Mouse (Mus musculus) olfactory bulb, adult 2 months (tissue): ENCODE results near the gene Fryl. TPM values are rescaled to one million over a fixed set of nuclear protein-coding genes. Genes with fewer than 3 reads are reported as not detected.
"Not testable (repeated sequence)": the region's sequence is repeated elsewhere in the genome, so short reads cannot be mapped to it uniquely, and the experiment has no call there.

Experiments used
- H3K27ac ChIP-seq: fragments of 200-500 bp; 2 replicates; pipeline ENCODE4 v1.5.1; 2012; ENCODE audit warnings: low read depth, low read length; ENCODE audit not compliant: insufficient read depth
- H3K4me1 ChIP-seq: fragments of 200-500 bp; 2 replicates; pipeline ENCODE4 v1.6.1; 2012; ENCODE audit warnings: low read length; ENCODE audit not compliant: control insufficient read depth, insufficient read depth
- H3K4me3 ChIP-seq: fragments of 200-500 bp; 2 replicates; pipeline ENCODE4 v1.5.1; 2012; ENCODE audit warnings: mild to moderate bottlenecking, low read depth, low read length, moderate library complexity; ENCODE audit not compliant: insufficient read depth
- CTCF ChIP-seq: fragments of 200-500 bp; IDR thresholded peaks from 2 replicates; pipeline ENCODE4 v1.5.1; 2012; ENCODE audit warnings: low read depth, mild to moderate bottlenecking, low read length, moderate library complexity; ENCODE audit not compliant: insufficient read depth
- POLR2A ChIP-seq: fragments of 200-500 bp; IDR thresholded peaks from 2 replicates; pipeline ENCODE4 v1.6.1; 2012; ENCODE audit warnings: mild to moderate bottlenecking, low read depth, low read length, moderate library complexity; ENCODE audit not compliant: insufficient read depth
- WGBS: fragments of 180-500 bp; shearing (Covaris S2); methylation state at CpG from one replicate; pipeline ENCODE4 v1.1.7; 2018; 5-methylcytosine and 5-hydroxymethylcytosine counted together
- polyA plus RNA-seq: library from polyadenylated mRNA; stranded (reverse); fragments of >200 nt; gene quantifications from 2 replicates; pipeline ENCODE4 v1.2.4, GENCODE M21; 2012; ENCODE audit warnings: low replicate concordance; ENCODE audit not compliant: missing spikeins, insufficient read depth, insufficient read length

Fryl gene
- polyA plus RNA-seq, 1 experiment: not detected

DNA sequence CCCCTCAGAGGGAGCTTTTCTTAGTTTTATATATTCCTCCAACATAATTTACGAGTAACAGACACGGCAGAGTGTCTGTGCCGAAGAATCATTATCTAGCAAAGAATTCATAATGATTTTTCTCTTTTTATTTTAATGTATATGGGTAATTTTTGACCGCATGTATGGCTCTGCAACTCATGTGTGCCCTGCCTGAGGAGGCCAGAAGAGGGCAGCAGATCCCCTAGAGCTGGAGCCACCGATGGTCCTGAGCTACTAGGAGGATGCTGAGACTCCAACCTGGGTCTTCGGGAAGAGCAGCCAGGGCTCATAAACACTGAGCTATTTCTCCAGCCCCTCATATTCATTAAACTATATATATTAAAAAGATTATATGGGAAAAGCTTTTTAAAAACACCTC lies 200.0 kb downstream of the Fryl start:
- H3K27ac ChIP-seq: no peak overlapping the region

DNA sequence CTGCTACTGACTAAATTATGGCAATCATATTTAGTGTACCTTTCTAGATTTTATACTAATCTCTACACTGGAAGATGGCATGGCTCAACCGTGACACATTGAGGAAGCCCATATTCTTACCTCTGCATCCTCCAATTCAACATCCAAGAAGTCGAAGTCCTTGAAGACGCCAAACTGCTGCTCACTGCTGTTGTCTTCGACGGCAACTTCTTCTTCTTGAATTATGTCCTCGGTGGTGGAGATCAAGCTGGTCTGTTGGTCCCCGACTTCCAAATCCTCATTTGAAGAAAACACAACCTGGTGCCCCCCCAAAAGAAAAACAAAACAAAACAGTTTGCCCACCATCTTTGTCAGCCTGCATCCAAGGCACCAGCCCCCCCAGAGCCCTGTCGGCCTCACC lies 202.5 kb downstream of the Fryl start:
- Histone ChIP-seq H3K4me1 (no peaks in the 10 kb centered on the region), H3K4me3 (no peak overlapping the region), H3K27ac (no peak overlapping the region)
- no peak for TF ChIP-seq CTCF
- no peak for TF ChIP-seq POLR2A
- WGBS: 97% methylated on average over 8 of the region's 8 CpGs

More for the DNA sequence above, 200.0 kb downstream of the Fryl start:
- no peaks in the 10 kb centered on the region for H3K4me1 ChIP-seq
- WGBS: 92% methylated on average over 6 of the region's 6 CpGs
- no peak overlapping the region for H3K4me3 ChIP-seq
- no peak for TF ChIP-seq CTCF
- no peak for TF ChIP-seq POLR2A

DNA sequence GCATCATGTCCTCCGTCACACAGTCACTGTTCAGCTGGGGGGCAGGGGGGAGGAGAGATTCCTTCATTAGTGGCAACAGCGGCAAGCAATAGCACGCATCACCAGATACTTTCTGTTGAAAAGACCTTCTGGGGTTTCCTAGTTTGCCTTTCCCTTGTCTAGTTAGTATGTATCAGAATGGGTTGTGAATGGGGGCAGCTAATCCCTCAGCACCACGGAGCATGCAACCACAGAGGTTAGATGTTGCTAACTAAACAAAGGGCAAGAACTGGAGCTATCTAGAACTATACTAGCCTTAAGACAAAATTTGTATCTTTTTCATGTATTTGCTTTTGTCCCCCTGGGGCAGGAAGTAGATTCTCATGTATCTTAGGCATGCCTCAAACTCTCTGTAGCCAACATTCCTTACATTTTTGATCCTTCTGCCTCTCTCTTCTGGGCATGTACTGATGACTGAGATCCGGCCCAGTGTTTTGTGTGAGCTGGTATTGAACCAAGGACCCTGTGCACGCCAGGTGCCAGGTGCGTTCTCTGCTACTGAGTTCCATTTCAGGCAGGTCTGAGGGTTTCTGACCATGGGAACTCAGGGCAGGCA lies 208.7 kb downstream of the Fryl start:
- Histone ChIP-seq H3K27ac (no peak overlapping the region), H3K4me3 (no peak overlapping the region), H3K4me1 (no peaks in the 10 kb centered on the region)
- 78% methylated on average over 7 of the region's 7 CpGs for WGBS
- TF ChIP-seq CTCF (no peak), POLR2A (no peak)

DNA sequence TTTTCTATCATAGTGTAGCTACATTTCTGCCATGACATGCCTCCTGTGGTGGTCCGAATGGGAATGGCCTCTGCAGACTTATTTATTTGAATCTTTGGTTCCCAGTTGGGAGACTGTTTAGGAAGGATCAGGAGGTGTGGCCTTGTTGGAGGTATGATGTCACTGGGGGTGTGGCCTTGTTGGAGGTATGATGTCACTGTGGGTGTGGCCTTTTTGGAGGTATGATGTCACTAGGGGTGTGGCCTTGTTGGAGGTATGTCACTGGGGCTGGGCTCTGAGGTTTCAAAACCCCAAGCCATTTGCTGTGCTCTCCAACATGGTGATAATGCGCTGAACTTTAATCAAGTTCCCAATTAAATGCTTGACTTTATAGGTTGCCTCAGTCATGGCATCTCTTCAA lies 212.4 kb downstream of the Fryl start:
- no peaks in the 10 kb centered on the region for H3K4me1 ChIP-seq
- no peak overlapping the region for H3K27ac ChIP-seq
- TF ChIP-seq POLR2A: no peak
- TF ChIP-seq CTCF: no peak
- WGBS: 99% methylated on average over 2 of the region's 2 CpGs
- no peak overlapping the region for H3K4me3 ChIP-seq

DNA sequence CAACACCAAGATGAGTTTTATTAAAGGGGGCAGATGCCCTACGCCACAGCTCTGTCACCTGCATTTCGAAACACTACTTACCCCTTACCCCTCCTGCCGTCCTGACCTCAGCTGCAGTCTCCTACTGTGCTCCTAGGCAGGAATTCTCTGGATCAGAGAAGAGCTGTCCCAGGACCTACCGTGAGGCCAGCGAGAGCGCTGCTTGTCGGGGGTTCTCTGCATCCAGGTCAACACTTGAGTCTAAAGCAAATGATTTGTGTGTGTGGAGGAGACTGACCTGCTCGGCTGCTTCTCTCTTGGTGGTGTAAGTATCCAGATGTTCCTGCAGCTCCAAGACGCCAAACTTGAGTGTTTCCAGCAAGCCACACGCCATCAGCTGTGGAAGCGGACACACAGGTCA lies 223.9 kb downstream of the Fryl start:
- no peak overlapping the region for H3K4me3 ChIP-seq

DNA sequence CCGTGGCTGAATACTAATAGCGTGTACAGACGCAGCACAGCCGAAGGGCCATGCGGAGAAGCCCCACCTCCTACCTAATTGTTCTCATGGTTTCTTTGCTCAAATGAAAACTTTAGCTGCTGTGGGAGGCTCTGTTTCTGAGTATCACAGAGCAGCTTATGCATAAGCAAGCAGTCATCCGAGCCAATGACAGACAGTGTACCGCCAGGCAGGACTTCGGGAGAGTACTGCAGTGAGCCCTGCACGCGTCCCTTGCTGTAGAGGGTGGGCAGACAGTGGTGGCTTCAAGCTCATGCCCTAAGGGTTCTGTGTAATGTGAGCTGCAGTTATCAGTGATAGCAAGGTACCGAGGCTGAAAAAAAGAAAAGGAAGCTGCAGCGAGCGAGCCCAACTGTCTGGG lies 227.8 kb downstream of the Fryl start:
- TF ChIP-seq CTCF (no peak), POLR2A (no peak)
- no peak overlapping the region for H3K27ac ChIP-seq
- no peak overlapping the region for H3K4me3 ChIP-seq
- 85% methylated on average over 13 of the region's 13 CpGs for WGBS
- H3K4me1 ChIP-seq: no peaks in the 10 kb centered on the region

More for the DNA sequence above, 223.9 kb downstream of the Fryl start:
- Histone ChIP-seq H3K27ac (no peak overlapping the region), H3K4me1 (no peaks in the 10 kb centered on the region)
- 90% methylated on average over 11 of the region's 11 CpGs for WGBS
- TF ChIP-seq POLR2A: no peak
- TF ChIP-seq CTCF: no peak

DNA sequence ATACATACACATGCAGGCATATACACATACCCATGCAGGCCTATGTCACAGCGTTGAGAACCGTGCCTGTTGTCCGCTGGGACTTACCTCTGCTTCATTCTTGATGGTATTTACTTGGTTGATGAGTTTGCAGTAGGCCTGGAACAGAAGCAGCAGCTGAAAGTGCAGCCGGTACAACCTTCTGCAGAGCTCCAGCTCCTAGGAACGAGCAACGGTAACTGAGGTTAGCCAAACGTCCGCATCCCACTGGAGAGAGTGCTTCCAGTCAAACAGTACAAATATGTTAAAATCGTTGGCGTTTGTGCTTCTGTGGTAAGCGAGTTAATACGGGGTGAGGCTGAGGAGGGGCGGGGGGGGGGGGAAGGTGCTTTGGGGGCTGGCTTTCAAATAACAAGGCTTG lies 232.6 kb downstream of the Fryl start:
- TF ChIP-seq POLR2A: no peak
- TF ChIP-seq CTCF: no peak
- WGBS: 93% methylated on average over 13 of the region's 13 CpGs
- no peak overlapping the region for H3K4me3 ChIP-seq
- H3K27ac ChIP-seq: no peak overlapping the region
- H3K4me1 ChIP-seq: no peaks in the 10 kb centered on the region

DNA sequence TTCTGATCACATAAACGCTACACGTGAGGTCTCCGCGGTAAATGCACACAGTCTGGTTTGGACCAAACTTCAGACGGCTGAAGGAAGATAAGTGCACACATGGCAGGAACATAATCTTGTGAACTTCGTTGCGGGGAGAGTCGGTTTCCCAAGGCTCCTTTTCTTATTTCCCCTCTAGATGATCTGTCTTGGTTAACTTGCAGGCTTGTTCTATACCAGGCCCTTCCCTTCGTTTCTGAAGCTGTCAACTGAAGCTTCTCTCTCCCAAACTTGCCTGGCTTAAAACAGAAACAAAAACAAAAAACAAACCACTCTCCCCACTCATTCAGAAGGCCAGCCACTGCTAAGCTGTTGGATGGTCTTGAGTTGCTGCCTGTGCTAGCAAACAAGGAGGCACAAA lies 241.7 kb downstream of the Fryl start:
- TF ChIP-seq POLR2A: no peak
- Histone ChIP-seq H3K27ac (no peak overlapping the region), H3K4me3 (no peak overlapping the region), H3K4me1 (peaks cover 3% of the 10 kb centered on the region; the same call in 1 of the 2 replicates)
- 45% methylated on average over 9 of the region's 9 CpGs for WGBS

DNA sequence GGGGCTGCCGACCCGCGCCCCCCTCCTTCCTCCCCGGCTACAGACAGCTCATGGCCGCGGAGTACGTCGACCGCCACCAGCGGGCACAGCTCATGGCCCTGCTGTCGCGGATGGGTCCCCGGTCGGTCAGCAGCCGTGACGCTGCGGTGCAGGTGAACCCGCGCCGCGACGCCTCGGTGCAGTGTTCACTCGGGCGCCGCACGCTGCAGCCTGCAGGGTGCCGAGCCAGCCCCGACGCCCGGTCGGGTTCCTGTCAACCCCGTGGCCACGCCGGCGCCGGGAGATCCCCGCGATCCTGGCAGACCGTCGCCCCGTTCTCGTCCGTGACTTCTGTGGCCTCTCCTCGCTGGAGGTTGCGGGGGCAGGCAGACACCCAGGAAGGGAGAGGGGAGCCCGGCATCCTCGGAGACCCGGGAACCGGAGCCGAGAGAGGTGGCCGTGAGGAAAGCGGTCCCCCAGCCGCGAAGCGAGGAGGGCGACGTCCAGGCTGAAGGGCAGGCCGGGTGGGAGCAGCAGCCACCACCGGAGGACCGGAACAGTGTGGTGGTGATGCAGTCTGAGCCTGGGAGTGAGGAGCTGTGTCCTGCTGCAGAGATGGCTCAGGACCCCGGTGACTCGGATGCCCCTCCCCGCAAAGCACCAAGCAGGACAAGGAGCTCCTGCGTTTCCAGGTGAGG lies 242.7 kb downstream of the Fryl start:
- WGBS: 4% methylated on average over 61 of the region's 65 CpGs
- H3K4me1 ChIP-seq, H3K27ac ChIP-seq: not testable (repeated sequence)
- H3K4me3 ChIP-seq: peak overlapping the region; percentile 18

DNA sequence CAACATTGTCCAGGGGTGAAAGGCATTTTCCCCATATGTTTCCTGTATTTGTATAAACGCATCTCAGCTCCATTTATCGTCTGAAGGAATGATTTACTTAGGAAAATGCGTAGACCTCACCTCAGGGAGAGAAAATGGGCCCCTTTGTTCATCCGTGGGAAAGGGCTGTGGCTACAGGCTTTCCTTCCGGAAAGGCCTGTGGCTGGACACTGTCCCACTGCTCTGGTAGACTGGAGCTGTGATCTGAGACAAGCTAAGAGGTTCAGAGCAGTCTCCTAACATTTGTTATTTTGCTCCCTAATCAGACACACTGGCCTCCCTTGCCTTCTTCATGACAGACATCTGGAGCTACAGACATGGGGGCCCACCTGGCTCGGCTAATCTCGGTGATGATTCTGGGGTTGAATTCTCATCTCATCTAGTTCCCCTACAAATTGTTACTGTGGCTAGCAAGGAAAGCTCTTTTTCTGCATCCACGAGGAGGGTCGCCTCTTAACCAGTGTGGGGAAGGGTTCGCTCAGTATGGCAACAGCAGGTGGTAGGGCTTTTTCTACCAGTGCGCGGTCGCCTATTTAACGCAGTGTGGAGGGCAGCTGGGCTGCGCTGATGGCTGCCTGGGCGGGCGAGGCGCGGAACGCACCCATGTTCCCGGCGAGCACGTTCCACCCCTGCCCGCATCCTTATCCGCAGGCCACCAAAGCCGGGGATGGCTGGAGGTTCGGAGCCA lies 243.4 kb downstream of the Fryl start:
- WGBS: 39% methylated on average over 27 of the region's 27 CpGs
- not testable (repeated sequence) for H3K4me3 ChIP-seq, H3K4me1 ChIP-seq, H3K27ac ChIP-seq

DNA sequence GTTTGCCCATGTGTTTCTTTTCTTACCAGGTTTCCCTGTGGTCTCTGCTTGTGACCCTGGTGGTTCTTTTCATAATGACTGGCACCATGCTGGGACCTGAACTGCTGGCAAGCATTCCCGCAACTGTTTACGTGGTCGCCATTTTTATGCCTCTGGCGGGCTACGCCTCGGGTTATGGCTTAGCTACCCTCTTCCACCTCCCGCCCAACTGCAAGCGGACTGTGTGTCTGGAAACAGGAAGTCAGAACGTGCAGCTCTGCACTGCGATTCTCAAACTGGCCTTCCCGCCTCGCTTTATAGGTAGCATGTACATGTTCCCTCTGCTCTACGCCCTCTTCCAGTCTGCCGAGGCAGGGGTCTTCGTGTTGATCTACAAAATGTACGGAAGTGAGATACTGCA lies 244.6 kb downstream of the Fryl start:
- not testable (repeated sequence) for H3K27ac ChIP-seq, H3K4me3 ChIP-seq, H3K4me1 ChIP-seq
- WGBS: 93% methylated on average over 16 of the region's 16 CpGs

DNA sequence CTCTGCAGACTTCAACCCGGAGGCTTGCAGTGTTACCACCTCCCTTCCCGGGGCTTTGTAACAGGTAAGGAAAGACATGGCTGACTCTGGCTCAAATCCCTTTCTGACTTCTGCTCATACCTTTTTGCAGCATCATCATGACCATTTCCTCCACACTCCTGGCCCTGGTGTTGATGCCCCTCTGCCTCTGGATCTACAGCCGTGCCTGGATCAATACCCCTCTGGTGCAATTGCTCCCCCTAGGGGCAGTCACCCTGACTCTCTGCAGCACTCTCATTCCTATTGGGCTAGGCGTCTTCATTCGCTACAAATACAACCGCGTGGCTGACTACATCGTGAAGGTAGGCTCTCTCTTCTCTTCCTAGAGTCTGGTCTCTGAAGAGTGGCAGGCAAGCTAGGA lies 248.2 kb downstream of the Fryl start:
- H3K4me1 ChIP-seq, H3K4me3 ChIP-seq, H3K27ac ChIP-seq: not testable (repeated sequence)
- WGBS: 63% methylated on average over 8 of the region's 8 CpGs
